Mouse (Mus musculus) neural tube, embryonic 15.5 days (tissue): ENCODE measurements around the gene Nup35. TPM values are rescaled to one million over a fixed set of nuclear protein-coding genes. Genes with fewer than 3 reads are reported as not detected.

ENCODE experiments used
- ATAC-seq: fragments of 200-750 bp; cut with Nextera tagmentation; 2 replicates; pipeline ENCODE4 v1.8.0; 2017; ENCODE audit warnings: mild to moderate bottlenecking, moderate TSS enrichment, moderate library complexity; ENCODE audit not compliant: low FRiP score
- H3K27ac ChIP-seq: fragments of 300-500 bp; sonication (generic); replicated peaks from 2 replicates; pipeline ENCODE4 v1.5.1; 2015; ENCODE audit warnings: mild to moderate bottlenecking, inconsistent platforms
- H3K27me3 ChIP-seq: fragments of 300-500 bp; sonication (generic); replicated peaks from 2 replicates; pipeline ENCODE4 v1.6.1; 2015; ENCODE audit warnings: inconsistent platforms
- H3K36me3 ChIP-seq: fragments of 300-500 bp; sonication (generic); 2 replicates; pipeline ENCODE4 v1.6.1; 2015; ENCODE audit warnings: inconsistent platforms
- H3K4me1 ChIP-seq: fragments of 300-500 bp; sonication (generic); 2 replicates; pipeline ENCODE4 v1.6.1; 2015; ENCODE audit warnings: inconsistent platforms
- H3K4me2 ChIP-seq: fragments of 300-500 bp; sonication (generic); 2 replicates; pipeline ENCODE4 v1.6.1; 2015; ENCODE audit warnings: inconsistent platforms, mild to moderate bottlenecking, moderate library complexity
- H3K4me3 ChIP-seq: fragments of 300-500 bp; sonication (generic); replicated peaks from 2 replicates; pipeline ENCODE4 v1.5.1; 2015; ENCODE audit warnings: mild to moderate bottlenecking, inconsistent platforms
- H3K9ac ChIP-seq: fragments of 300-500 bp; sonication (generic); replicated peaks from 2 replicates; pipeline ENCODE4 v1.6.1; 2015; ENCODE audit warnings: mild to moderate bottlenecking, inconsistent platforms
- H3K9me3 ChIP-seq: fragments of 300-500 bp; sonication (generic); replicated peaks from 2 replicates; pipeline ENCODE4 v1.6.1; 2016; ENCODE audit warnings: inconsistent platforms
- WGBS: fragments of 180-500 bp; shearing (Covaris S2); methylation state at CpG from one replicate; pipeline ENCODE4 v1.1.7; 2015; ENCODE audit warnings: mixed read lengths; 5-methylcytosine and 5-hydroxymethylcytosine counted together
- polyA plus RNA-seq: library from polyadenylated mRNA; unstranded; fragments of >200 nt; fragmentation: Nextera tagmentation; extraction: Ambion mirVana; gene quantifications from 2 replicates; pipeline ENCODE4 v1.2.1, GENCODE M21; 2015

The Nup35 gene
- 49.3 and 54.1 TPM in 2 replicates for polyA plus RNA-seq

- peaks cover 14% of the 10 kb centered on the region for H3K4me1 ChIP-seq
- ATAC-seq, result peak; percentile 99
- H3K4me2 ChIP-seq, result peak within 1 kb of the TSS; percentile 81
- H3K4me3 ChIP-seq, result peak within 1 kb of the TSS; percentile 64
- WGBS, result 2% methylated on average over 21 of the region's 21 CpGs
- H3K27ac ChIP-seq, result peak within 1 kb of the TSS; percentile 83
- peak within 1 kb of the TSS; percentile 63 for H3K9ac ChIP-seq
- H3K27me3 ChIP-seq, result no peaks in the 10 kb centered on the region
- H3K9me3 ChIP-seq, result no peaks in the 10 kb centered on the region
- no peaks in the 10 kb centered on the region for H3K36me3 ChIP-seq
These were observed at the start of gene Nup35, which contains the start of gene Dusp19 for GRCm38 (mm10) chr2:80616854-80617737. TSS of gene Nup35 (plus strand) at chr2:80617236. TSS of gene Dusp19 (plus strand) at chr2:80617045.

- H3K4me2 ChIP-seq, result no peak overlapping the region
- H3K27ac ChIP-seq, result no peak overlapping the region
- H3K4me1 ChIP-seq, result 0 out of 2 replicates have a peak, but pooled peaks cover 2% of the 10 kb centered on the region
- no peaks in the 10 kb centered on the region for H3K36me3 ChIP-seq
- WGBS, result 83% methylated on average over 4 of the region's 4 CpGs
- no peaks in the 10 kb centered on the region for H3K27me3 ChIP-seq
- ATAC-seq, result 0 out of 2 replicates have a peak, but pooled peaks have one; percentile 45
- no peak overlapping the region for H3K4me3 ChIP-seq
- no peaks in the 10 kb centered on the region for H3K9me3 ChIP-seq
- no peak overlapping the region for H3K9ac ChIP-seq
These were observed 49.6 kb upstream of the Nup35 start for GRCm38 (mm10) chr2:80567411-80567810.

DNA sequence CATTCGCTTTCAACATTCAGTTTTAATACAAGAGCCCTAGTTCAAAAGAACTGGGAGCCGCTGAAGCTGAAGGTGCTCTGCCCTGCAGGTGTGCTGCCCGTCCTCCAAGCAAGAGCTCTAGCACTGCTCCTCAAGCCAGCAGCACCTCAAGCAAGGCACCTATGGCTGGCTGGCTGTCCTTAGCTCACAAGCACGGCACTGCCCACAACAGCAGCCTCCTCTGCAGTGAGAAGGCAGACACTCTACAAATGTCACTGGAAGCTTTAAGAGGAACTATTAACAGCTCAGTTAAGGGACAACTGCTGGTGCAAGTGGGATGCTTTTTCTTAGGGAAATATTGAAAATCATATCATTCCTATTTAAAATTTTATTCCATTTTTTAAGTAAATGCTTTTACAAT lies 46.4 kb upstream of the Nup35 start:
- no peak overlapping the region for H3K27ac ChIP-seq
- ATAC-seq, result no peak
- no peak overlapping the region for H3K4me2 ChIP-seq
- H3K4me1 ChIP-seq, result no peaks in the 10 kb centered on the region
- no peak overlapping the region for H3K4me3 ChIP-seq
- WGBS, result 72% methylated on average over 4 of the region's 4 CpGs
- H3K36me3 ChIP-seq, result no peaks in the 10 kb centered on the region
- no peak overlapping the region for H3K9ac ChIP-seq
- no peaks in the 10 kb centered on the region for H3K9me3 ChIP-seq
- H3K27me3 ChIP-seq, result no peaks in the 10 kb centered on the region

GRCm38 (mm10) chr2:80577286-80577685 lies 39.8 kb upstream of the Nup35 start:
- H3K4me2 ChIP-seq, result no peak overlapping the region
- H3K27ac ChIP-seq, result no peak overlapping the region
- no peak for ATAC-seq
- no peaks in the 10 kb centered on the region for H3K36me3 ChIP-seq
- no peaks in the 10 kb centered on the region for H3K9me3 ChIP-seq
- H3K4me3 ChIP-seq, result no peak overlapping the region
- H3K27me3 ChIP-seq, result no peaks in the 10 kb centered on the region
- no peak overlapping the region for H3K9ac ChIP-seq
- 100% methylated on average over 1 of the region's 1 CpGs for WGBS
- H3K4me1 ChIP-seq, result peaks cover 19% of the 10 kb centered on the region

GRCm38 (mm10) chr2:80579253-80579891 lies 37.7 kb upstream of the Nup35 start:
- H3K9ac ChIP-seq, result 0 out of 2 replicates have a peak overlapping the region, but pooled peaks have one; percentile 32

DNA sequence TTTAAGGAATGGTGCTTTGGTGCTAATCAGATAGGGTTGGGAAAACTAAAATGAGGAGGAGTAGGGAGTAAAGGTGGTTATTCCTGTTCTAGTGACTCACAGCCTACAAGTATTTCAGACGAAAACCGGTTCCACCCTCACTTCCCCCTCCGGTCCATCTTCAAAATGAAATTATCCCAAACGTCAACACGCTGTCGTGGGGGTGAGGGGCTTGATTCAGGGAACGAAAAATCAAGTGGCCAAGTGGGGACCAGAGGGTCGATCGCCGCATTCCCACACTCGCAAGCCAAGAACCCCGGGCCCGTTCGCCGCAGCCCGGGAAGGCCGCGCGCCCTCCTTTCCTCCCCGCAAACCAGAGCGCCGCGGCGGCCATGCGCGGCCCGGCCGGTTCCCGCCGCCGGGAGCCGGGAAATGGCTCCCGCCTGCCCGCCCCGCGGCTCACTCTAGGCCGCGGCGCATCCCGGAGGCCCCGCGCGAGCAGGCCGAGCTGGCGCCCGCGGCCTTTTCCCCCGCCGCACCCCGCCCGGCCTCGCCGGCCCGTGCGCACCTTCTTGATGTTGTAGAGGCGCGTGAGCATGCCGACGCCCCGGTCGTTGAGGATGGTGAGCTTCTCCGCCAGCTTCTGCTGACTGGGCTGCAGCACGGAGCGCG lies 36.6 kb upstream of the Nup35 start:
- WGBS, result 0% methylated on average over 34 of the region's 65 CpGs
- Histone ChIP-seq H3K9me3 (no peaks in the 10 kb centered on the region), H3K27ac (peak overlapping the region; percentile 98), H3K4me3 (peak overlapping the region; percentile 91), H3K27me3 (no peaks in the 10 kb centered on the region), H3K36me3 (no peaks in the 10 kb centered on the region), H3K4me1 (peaks cover 19% of the 10 kb centered on the region), H3K4me2 (peak overlapping the region; percentile 57), H3K9ac (peak overlapping the region; percentile 98)
- peak; percentile 72 for ATAC-seq

More at GRCm38 (mm10) chr2:80579253-80579891, 37.7 kb upstream of the Nup35 start:
- Histone ChIP-seq H3K36me3 (no peaks in the 10 kb centered on the region), H3K27ac (no peak overlapping the region), H3K4me2 (peak overlapping the region; percentile 57), H3K4me1 (peaks cover 19% of the 10 kb centered on the region), H3K4me3 (peak overlapping the region; percentile 34), H3K9me3 (no peaks in the 10 kb centered on the region), H3K27me3 (no peaks in the 10 kb centered on the region)
- WGBS, result 41% methylated on average over 6 of the region's 6 CpGs
- no peak for ATAC-seq

- peak within 1 kb of the TSS; percentile 98 for H3K9ac ChIP-seq
- peaks cover 16% of the 10 kb centered on the region for H3K4me1 ChIP-seq
- under 1% methylated on average over 59 of the region's 88 CpGs for WGBS
- H3K4me2 ChIP-seq, result peak within 1 kb of the TSS; percentile 57
- H3K27me3 ChIP-seq, result no peaks in the 10 kb centered on the region
- H3K9me3 ChIP-seq, result no peaks in the 10 kb centered on the region
- peak; percentile 94 for ATAC-seq
- peak within 1 kb of the TSS; percentile 98 for H3K27ac ChIP-seq
- H3K36me3 ChIP-seq, result no peaks in the 10 kb centered on the region
- H3K4me3 ChIP-seq, result peak within 1 kb of the TSS; percentile 91
These were observed 35.9 kb upstream of the Nup35 start, which contains the start of gene Nckap1 for GRCm38 (mm10) chr2:80581043-80581711. TSS of gene Nckap1 (minus strand) at chr2:80581380.

- Histone ChIP-seq H3K4me2 (no peak overlapping the region), H3K9me3 (no peaks in the 10 kb centered on the region), H3K27me3 (no peaks in the 10 kb centered on the region), H3K4me1 (peaks cover 15% of the 10 kb centered on the region), H3K9ac (no peak overlapping the region), H3K27ac (no peak overlapping the region), H3K4me3 (no peak overlapping the region), H3K36me3 (no peaks in the 10 kb centered on the region)
- WGBS, result 77% methylated on average over 3 of the region's 3 CpGs
- no peak for ATAC-seq
These were observed 34.7 kb upstream of the Nup35 start for GRCm38 (mm10) chr2:80582356-80582755.

DNA sequence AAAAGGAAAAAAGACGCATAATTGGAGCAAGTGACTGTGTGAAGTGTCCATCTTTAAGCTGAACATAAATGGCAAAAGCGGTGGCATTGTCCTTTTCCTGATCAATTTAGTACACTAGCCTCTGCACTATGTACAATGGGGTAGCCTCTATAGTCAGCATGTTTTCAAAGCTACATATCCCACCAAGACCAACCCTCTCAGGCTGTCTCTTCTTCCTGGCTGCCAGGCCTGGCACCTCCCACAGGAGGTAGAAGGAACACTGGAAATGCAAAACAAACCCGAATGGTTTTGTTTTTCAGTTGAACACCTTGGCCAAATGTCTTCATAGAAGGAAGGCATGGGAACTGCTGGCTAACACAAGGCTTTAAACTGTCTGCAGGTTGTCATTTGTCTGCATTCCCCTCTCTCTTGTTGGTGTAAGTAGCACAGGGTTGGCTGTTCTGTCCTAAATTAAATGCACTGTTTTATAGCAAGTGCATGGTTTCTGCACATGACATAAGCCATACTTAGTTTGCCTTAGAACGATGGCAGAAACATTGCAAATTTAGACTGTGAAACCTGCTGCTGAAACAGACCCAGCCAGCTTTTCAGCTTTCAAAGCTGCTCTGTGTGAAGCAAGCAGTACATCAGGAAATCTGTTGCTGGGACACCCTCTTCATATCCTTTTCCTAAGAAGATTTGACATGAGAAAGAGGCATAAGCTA lies 22.7 kb upstream of the Nup35 start:
- Histone ChIP-seq H3K4me3 (no peak overlapping the region), H3K4me1 (no peaks in the 10 kb centered on the region), H3K9me3 (no peaks in the 10 kb centered on the region), H3K4me2 (no peak overlapping the region), H3K9ac (no peak overlapping the region), H3K27ac (no peak overlapping the region), H3K27me3 (no peaks in the 10 kb centered on the region), H3K36me3 (no peaks in the 10 kb centered on the region)
- WGBS, result 78% methylated on average over 4 of the region's 4 CpGs
- no peak for ATAC-seq

DNA sequence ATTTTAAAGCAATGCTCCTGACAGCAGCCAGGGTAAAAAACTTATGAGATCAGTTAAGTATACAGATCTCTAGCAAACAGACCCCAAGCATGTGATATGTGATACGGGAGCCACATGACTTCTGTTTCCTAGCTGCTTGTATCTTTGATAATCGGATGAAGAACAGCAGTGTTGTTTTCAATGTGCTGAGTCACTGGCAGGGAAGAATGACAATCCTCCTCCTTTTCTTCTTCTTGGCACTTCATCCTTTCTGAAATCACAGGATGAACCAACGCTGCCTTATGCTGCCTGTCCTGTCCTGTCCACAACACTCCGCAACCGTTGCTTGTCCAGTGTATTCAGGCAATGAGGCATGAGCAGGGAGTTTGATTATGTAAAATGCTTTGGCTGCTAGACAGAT lies 20.1 kb upstream of the Nup35 start:
- Histone ChIP-seq H3K9ac (no peak overlapping the region), H3K27me3 (no peaks in the 10 kb centered on the region), H3K4me3 (no peak overlapping the region), H3K9me3 (no peaks in the 10 kb centered on the region), H3K36me3 (no peaks in the 10 kb centered on the region), H3K4me1 (no peaks in the 10 kb centered on the region), H3K27ac (no peak overlapping the region), H3K4me2 (no peak overlapping the region)
- 70% methylated on average over 5 of the region's 5 CpGs for WGBS
- no peak for ATAC-seq
